Mouse (Mus musculus) adrenal gland (tissue): ENCODE measurements around the gene Sp140.
"Not testable (repeated sequence)": the region's sequence is repeated elsewhere in the genome, so short reads cannot be mapped to it uniquely, and the experiment has no call there.

Experiments used
- intact Hi-C: fragments of 180-260 bp; cut with DNase I; formaldehyde crosslinking; loops from one replicate; pipeline ENCODE4 v1.15.1; 2025
- long read RNA-seq, 2 experiments: library from polyadenylated mRNA; unstranded; transcript quantifications; one replicate each; pipeline ENCODE4 v2.0.0; 2020; ENCODE audit warnings: borderline replicate concordance in 1 of 2; ENCODE audit not compliant: insufficient replicate concordance in 1 of 2

Sp140 gene
- long read RNA-seq, experiment 1, partial matches to known transcripts: 1 of 1 reads
- long read RNA-seq, experiment 1, other reads (novel, unspliced or antisense): 0 of 1 reads
- long read RNA-seq, experiment 2, partial matches to known transcripts: 0 of 1 reads
- long read RNA-seq, experiment 2, other reads (novel, unspliced or antisense): 1 of 1 reads

GRCm38 (mm10) chr1:85600078-85600477 is at the start of gene Sp140:
Sp140 (plus strand) TSS chr1:85600378.
- intact Hi-C loops: not testable (repeated sequence)

- intact Hi-C loops: not testable (repeated sequence)
Observed at GRCm38 (mm10) chr1:85555261-85555660, 44.9 kb upstream of the Sp140 start.

DNA sequence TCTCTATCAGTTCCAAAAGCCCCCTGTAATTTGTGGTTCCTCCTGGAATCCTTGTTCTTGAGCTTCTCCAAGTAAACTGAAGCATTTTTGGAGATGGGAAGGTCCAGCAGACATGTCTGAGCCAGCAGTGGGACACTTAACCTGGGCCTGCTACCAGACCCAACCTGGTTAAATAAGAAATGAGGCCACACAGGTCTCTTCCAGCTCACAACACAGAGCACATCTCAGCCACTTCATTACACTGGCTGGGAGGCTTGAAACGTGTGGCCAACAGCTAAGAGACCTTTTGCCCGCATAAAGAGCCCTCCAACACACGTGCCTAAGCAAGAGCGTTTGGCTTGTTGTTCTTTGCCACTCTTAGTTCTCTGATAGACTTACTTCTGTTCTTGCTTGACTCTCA is 26.6 kb upstream of the Sp140 start:
- intact Hi-C loops: not testable (repeated sequence)

DNA sequence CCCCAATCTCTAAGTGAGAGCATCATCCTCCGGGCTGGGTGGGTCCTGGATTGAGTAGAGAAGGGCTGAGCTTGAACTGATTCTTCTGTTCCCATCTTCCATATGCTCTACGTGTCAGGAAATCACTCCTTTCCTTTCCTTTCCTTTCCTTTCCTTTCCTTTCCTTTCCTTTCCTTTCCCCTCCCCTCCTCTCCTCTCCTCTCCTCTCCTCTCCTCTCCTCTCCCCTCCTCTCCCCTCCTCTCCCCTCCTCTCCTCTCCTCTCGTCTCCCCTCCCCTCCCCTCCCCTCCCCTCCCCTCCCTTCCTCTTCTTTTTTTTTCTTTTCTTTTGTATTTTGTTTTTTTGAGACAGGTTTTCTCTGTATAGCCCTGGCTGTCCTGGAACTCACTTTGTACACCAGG is 24.8 kb upstream of the Sp140 start, which contains the start of gene G530012D18Rik:
TSS of gene G530012D18Rik (plus strand) at position 301 of the 400 bp plus-strand sequence.
- intact Hi-C loops: not testable (repeated sequence)

DNA sequence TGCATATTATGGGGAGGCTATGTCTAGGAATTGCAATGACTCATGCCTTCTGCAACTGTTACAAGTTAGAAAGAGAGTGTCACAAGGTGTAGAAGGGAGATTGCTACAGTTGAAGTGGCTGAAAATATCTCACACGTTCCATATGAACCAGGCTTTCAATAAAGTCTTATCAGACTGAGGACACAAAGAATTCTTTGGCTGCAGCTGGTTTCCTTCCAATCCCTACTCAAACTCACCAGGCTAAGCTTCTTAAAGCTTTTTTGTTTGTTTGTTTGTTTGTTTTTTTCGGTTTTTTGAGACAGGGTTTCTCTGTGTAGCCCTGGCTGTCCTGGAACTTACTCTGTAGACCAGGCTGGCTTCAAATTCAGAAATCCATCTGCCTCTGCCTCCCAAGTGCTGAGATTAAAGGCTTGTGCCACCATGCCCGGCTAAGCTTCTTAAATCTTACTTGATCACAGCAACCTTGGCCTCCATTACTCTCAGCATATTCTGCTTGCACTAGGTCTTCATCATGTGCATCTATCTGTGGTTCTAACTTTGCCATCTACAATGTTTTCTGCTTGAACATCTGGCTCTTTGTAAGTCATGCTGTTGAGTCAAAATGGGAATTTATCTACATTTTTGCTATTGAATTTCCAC is 21.7 kb upstream of the Sp140 start:
- intact Hi-C loops: not testable (repeated sequence)

DNA sequence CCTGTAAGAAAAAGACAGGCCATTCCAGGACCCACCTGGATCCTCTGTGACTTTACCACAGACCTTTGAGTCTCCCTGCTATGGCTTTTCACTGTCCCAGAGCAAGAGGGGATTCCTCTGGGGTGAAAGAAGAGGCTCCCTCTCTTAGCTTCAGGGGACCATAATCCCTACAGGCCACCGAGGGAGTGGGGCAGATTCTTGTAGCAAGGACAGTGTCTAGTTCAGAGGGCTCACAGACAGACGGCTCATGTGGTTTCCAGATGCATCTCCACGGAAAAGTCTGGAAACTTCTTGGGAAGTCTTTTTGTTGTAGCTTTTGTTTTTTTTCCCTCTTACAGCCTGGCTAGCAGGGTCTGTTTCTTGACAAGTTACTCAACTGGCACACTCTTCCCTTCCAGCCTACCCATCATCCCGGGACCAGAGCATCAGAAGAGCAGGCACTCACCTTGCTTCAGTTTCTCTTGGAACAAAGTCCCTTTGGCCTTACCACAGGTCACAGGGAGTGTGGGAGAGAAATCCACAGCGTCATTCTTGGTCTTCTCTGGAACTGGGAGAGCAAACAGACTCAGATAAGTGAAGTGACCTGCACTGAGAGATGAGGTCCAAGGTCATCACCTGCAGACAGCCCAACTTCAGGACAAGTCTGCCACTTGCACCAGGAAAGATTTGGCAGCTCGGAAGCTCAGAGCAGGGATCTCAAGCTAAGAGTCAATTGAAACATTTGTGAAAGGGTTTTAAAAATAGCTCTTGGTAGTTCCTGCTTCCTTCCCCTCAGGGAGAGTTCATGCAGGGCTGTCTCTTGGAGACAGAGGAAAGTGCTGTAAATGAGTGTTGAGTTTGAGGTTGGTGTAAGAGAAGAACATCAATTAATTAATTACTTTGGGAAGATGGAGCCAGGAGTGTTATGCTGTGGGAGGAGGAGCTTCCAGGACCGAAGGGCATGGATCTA is 20.7 kb upstream of the Sp140 start:
- intact Hi-C loops: loop anchor here (5.0 kb wide), 1 partner anchor 158 kb away; no protein-coding TSS in a partner anchor

GRCm38 (mm10) chr1:85580148-85580534 is 20.0 kb upstream of the Sp140 start:
- intact Hi-C loops: loop anchor here (5.0 kb wide), 1 partner anchor 157 kb away; no protein-coding TSS in a partner anchor

GRCm38 (mm10) chr1:85580578-85580977 is 19.6 kb upstream of the Sp140 start:
- intact Hi-C loops: loop anchor here (5.0 kb wide), 1 partner anchor 157 kb away; no protein-coding TSS in a partner anchor

DNA sequence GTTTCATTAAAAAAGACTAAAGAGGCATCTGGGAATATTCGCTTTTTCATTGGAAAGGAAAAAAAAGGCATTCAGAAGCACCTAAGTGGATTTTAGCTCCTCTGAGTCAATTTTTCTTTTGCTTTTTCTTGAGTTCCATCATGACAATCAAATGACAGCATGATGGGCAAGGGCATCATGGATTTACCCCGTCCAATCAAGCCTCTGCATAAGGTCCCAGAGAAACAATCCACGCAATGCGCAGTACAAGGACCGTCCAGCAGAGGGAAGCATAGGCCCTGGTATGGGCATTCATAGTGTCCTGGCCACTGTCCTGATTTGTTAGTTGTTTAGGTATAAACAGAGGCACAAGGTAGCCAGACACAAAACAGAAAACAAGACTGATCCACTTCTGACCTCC is 18.7 kb upstream of the Sp140 start:
- intact Hi-C loops: loop anchor here (5.0 kb wide), 1 partner anchor 156 kb away; no protein-coding TSS in a partner anchor

GRCm38 (mm10) chr1:85588697-85589096 is 11.5 kb upstream of the Sp140 start:
- intact Hi-C loops: not testable (repeated sequence)

DNA sequence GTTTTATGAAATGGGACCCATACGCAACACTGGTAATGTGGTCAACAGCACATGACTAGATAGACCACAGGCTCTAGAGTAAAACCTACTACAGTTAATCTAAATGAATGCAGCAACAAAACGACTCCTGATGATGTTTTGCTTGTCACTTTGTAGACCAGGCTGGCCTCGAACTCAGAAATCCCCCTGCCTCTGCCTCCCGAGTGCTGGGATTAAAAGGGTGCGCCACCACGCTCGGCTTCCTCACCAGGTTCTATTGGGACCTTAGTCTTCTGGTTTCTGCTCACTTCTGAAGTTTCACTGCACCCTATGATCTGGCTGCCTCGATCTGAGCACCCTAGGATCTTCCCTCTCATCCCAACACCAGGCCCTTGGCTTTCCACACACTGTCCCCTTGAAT is 7.7 kb upstream of the Sp140 start:
- intact Hi-C loops: not testable (repeated sequence)

- intact Hi-C loops: not testable (repeated sequence)
Observed at GRCm38 (mm10) chr1:85598271-85599012, 1.7 kb upstream of the Sp140 start, which contains the start of gene Sp110. Sp110 (minus strand) TSS chr1:85598817.

- intact Hi-C loops: not testable (repeated sequence)
Observed at GRCm38 (mm10) chr1:85600794-85601193, 616 bp downstream of the Sp140 start.

DNA sequence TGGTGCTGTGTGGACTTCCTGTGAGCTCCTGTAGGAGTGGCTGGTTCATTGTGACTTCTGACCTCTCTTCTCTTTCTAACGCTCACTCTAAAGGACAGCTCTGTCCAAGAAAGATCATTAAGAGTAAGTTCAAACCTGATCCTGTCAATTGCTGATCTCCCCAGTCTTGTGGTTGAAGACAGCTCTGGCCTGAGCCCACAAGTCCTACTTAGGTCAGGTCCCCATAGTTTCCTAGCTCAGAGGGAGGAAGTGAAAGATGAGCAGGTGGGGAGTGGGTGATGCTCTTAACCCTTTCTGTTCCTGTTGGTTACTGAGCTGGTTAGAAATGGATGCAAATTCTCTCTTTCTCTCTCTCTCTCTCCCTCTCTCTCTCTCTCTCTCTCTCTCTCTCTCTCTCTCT is 4.2 kb downstream of the Sp140 start:
- intact Hi-C loops: not testable (repeated sequence)

- intact Hi-C loops: not testable (repeated sequence)
Observed at GRCm38 (mm10) chr1:85608361-85608760, 8.2 kb downstream of the Sp140 start.

- intact Hi-C loops: not testable (repeated sequence)
Observed at GRCm38 (mm10) chr1:85610581-85610980, 10.4 kb downstream of the Sp140 start.

GRCm38 (mm10) chr1:85615096-85615495 is 14.9 kb downstream of the Sp140 start:
- intact Hi-C loops: not testable (repeated sequence)

- intact Hi-C loops: not testable (repeated sequence)
Observed at GRCm38 (mm10) chr1:85615819-85616218, 15.6 kb downstream of the Sp140 start.

GRCm38 (mm10) chr1:85617161-85617560 is 17.0 kb downstream of the Sp140 start:
- intact Hi-C loops: not testable (repeated sequence)

DNA sequence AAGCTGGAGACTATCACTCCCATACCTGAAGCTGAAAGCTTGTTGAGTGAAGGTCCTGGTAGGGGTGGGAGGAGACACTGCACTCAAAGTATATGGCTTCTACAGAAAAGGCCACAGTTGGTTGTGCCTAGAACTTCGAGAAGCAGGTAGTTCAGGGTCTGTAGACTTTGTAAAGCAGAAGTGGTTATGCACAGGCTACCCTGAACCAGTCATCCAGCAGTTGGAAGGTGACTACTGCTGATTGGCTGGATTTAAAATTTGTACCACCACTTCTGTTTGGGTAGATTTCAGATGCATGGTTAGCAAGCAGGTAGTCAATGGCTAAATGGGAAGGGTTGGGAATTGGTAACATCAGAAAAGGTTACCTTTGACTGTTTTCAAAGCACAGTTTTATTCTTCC is 18.5 kb downstream of the Sp140 start:
- intact Hi-C loops: not testable (repeated sequence)

DNA sequence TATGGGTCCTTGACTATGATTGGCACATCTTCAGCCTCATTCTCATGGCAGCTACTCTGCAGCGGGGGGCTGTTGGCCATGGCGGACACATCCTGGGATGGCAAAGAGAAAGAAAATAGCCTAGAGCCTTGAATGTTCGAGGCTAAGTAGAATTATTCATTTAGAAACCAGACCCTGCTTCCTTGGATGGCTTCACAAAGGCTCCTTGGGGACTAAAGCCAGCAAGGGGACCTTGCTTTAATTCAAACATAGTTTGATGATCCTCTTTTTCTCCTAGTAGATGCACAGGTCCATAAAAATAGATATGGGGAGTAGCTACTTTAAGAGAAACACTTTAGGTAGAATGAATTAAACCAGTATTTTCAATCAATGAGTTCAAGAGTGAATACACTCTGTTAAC is 36.8 kb downstream of the Sp140 start:
- intact Hi-C loops: not testable (repeated sequence)
